Mouse (Mus musculus) midbrain, embryonic 11.5 days (tissue): ENCODE measurements around the gene Gm21958. TPM values are rescaled to one million over a fixed set of nuclear protein-coding genes. Genes with fewer than 3 reads are reported as not detected.
"Not testable (repeated sequence)": the region's sequence is repeated elsewhere in the genome, so short reads cannot be mapped to it uniquely, and the experiment has no call there.

Source experiments
- ATAC-seq: fragments of 200-750 bp; cut with Nextera tagmentation; 2 replicates; pipeline ENCODE4 v1.8.0; 2017; ENCODE audit warnings: moderate TSS enrichment, moderate library complexity; ENCODE audit not compliant: low FRiP score
- DNase-seq: peaks from one replicate; pipeline ENCODE4 v3.0.0; 2015; ENCODE audit warnings: low spot score; ENCODE audit errors: missing footprints
- H3K27ac ChIP-seq: fragments of 300-500 bp; sonication (generic); 2 replicates; pipeline ENCODE4 v1.5.1; 2014; ENCODE audit warnings: low read depth, low read length
- H3K27me3 ChIP-seq: fragments of 300-500 bp; sonication (generic); 2 replicates; pipeline ENCODE4 v1.6.1; 2014; ENCODE audit warnings: mild to moderate bottlenecking, low read length, moderate library complexity, mixed read lengths; ENCODE audit not compliant: control insufficient read depth, insufficient read depth
- H3K36me3 ChIP-seq: fragments of 300-500 bp; sonication (generic); 2 replicates; pipeline ENCODE4 v1.6.1; 2014; ENCODE audit warnings: mild to moderate bottlenecking, low read length, moderate library complexity, mixed read lengths; ENCODE audit not compliant: control insufficient read depth, insufficient read depth
- H3K4me1 ChIP-seq: fragments of 300-500 bp; sonication (generic); 2 replicates; pipeline ENCODE4 v1.6.1; 2014; ENCODE audit warnings: low read length; ENCODE audit not compliant: control insufficient read depth, insufficient read depth
- H3K4me2 ChIP-seq: fragments of 300-500 bp; sonication (generic); 2 replicates; pipeline ENCODE4 v1.6.1; 2014; ENCODE audit warnings: mild to moderate bottlenecking, moderate library complexity
- H3K4me3 ChIP-seq: fragments of 300-500 bp; sonication (generic); 2 replicates; pipeline ENCODE4 v1.5.1; 2014; ENCODE audit warnings: low read depth, low read length
- H3K9ac ChIP-seq: fragments of 300-500 bp; sonication (generic); 2 replicates; pipeline ENCODE4 v1.6.1; 2014; ENCODE audit warnings: low read length
- H3K9me3 ChIP-seq: fragments of 300-500 bp; sonication (generic); 2 replicates; pipeline ENCODE4 v1.6.1; 2016; ENCODE audit warnings: low read length; ENCODE audit not compliant: control insufficient read depth
- WGBS: fragments of 180-500 bp; shearing (Covaris S2); extraction: QIAGEN DNeasy Blood & Tissue Kit; methylation state at CpG from one replicate; pipeline ENCODE4 v1.1.7; 2014; 5-methylcytosine and 5-hydroxymethylcytosine counted together
- polyA plus RNA-seq: library from polyadenylated mRNA; unstranded; fragments of >200 nt; fragmentation: Nextera tagmentation; extraction: Ambion mirVana; gene quantifications from 2 replicates; pipeline ENCODE4 v1.2.1, GENCODE M21; 2014

The Gm21958 gene
- polyA plus RNA-seq, 1 experiment from 2014 or later = 0.61 TPM

- Histone ChIP-seq H3K4me2 (no peak overlapping the region), H3K36me3 (peaks cover 16% of the 10 kb centered on the region), H3K4me3 (no peak overlapping the region), H3K9me3 (no peaks in the 10 kb centered on the region), H3K27me3 (no peaks in the 10 kb centered on the region), H3K27ac (no peak overlapping the region), H3K4me1 (no peaks in the 10 kb centered on the region), H3K9ac (no peak overlapping the region)
- DNase-seq = no peak
- WGBS = 94% methylated on average over 6 of the region's 6 CpGs
- no peak for ATAC-seq
These were observed 13.9 kb upstream of the Gm21958 start for GRCm38 (mm10) chr3:54728100-54728499.

GRCm38 (mm10) chr3:54727588-54727987 lies 13.4 kb upstream of the Gm21958 start:
- no peaks in the 10 kb centered on the region for H3K9me3 ChIP-seq
- no peaks in the 10 kb centered on the region for H3K27me3 ChIP-seq
- no peak overlapping the region for H3K4me3 ChIP-seq
- no peak for DNase-seq
- no peak overlapping the region for H3K4me2 ChIP-seq
- H3K4me1 ChIP-seq = no peaks in the 10 kb centered on the region
- 100% methylated on average over 2 of the region's 2 CpGs for WGBS
- H3K9ac ChIP-seq = no peak overlapping the region
- ATAC-seq = no peak
- H3K27ac ChIP-seq = no peak overlapping the region
- H3K36me3 ChIP-seq = peaks cover 16% of the 10 kb centered on the region

- H3K9me3 ChIP-seq = no peaks in the 10 kb centered on the region
- H3K36me3 ChIP-seq = peaks cover 10% of the 10 kb centered on the region
- H3K9ac ChIP-seq = no peak overlapping the region
- H3K4me3 ChIP-seq = no peak overlapping the region
- DNase-seq = no peak
- no peaks in the 10 kb centered on the region for H3K27me3 ChIP-seq
- no peaks in the 10 kb centered on the region for H3K4me1 ChIP-seq
- no peak overlapping the region for H3K4me2 ChIP-seq
- ATAC-seq = no peak
- no peak overlapping the region for H3K27ac ChIP-seq
- WGBS = 91% methylated on average over 2 of the region's 2 CpGs
These were observed 11.2 kb upstream of the Gm21958 start for GRCm38 (mm10) chr3:54725344-54725743.

- Histone ChIP-seq H3K4me2 (no peak overlapping the region), H3K9me3 (no peaks in the 10 kb centered on the region), H3K27ac (no peak overlapping the region), H3K27me3 (no peaks in the 10 kb centered on the region), H3K4me3 (no peak overlapping the region), H3K4me1 (no peaks in the 10 kb centered on the region), H3K9ac (no peak overlapping the region), H3K36me3 (peaks cover 6% of the 10 kb centered on the region)
- WGBS = 79% methylated on average over 10 of the region's 10 CpGs
- no peak for DNase-seq
- no peak for ATAC-seq
These were observed 9.8 kb upstream of the Gm21958 start for GRCm38 (mm10) chr3:54723741-54724500.

- H3K36me3 ChIP-seq = peaks cover 14% of the 10 kb centered on the region
- no peaks in the 10 kb centered on the region for H3K4me1 ChIP-seq
- H3K9ac ChIP-seq = no peak overlapping the region
- H3K27me3 ChIP-seq = no peaks in the 10 kb centered on the region
- WGBS = 57% methylated on average over 3 of the region's 3 CpGs
- no peaks in the 10 kb centered on the region for H3K9me3 ChIP-seq
- no peak overlapping the region for H3K4me3 ChIP-seq
- H3K27ac ChIP-seq = no peak overlapping the region
- DNase-seq (no peak), ATAC-seq (no peak)
- no peak overlapping the region for H3K4me2 ChIP-seq
These were observed 4.8 kb upstream of the Gm21958 start for GRCm38 (mm10) chr3:54718947-54719346.

- Histone ChIP-seq H3K36me3 (peaks cover 18% of the 10 kb centered on the region), H3K4me1 (no peaks in the 10 kb centered on the region), H3K4me2 (no peak overlapping the region), H3K9ac (no peak overlapping the region), H3K4me3 (no peak overlapping the region), H3K27me3 (no peaks in the 10 kb centered on the region), H3K27ac (no peak overlapping the region), H3K9me3 (no peaks in the 10 kb centered on the region)
- 82% methylated on average over 6 of the region's 6 CpGs for WGBS
- DNase-seq (no peak), ATAC-seq (no peak)
These were observed 3.2 kb upstream of the Gm21958 start for GRCm38 (mm10) chr3:54717348-54717747.

GRCm38 (mm10) chr3:54715461-54715860 lies 1.3 kb upstream of the Gm21958 start:
- Histone ChIP-seq H3K9ac (no peak overlapping the region), H3K4me1 (no peaks in the 10 kb centered on the region), H3K9me3 (no peaks in the 10 kb centered on the region), H3K36me3 (peaks cover 23% of the 10 kb centered on the region), H3K4me2 (no peak overlapping the region), H3K4me3 (no peak overlapping the region), H3K27ac (no peak overlapping the region), H3K27me3 (no peaks in the 10 kb centered on the region)
- ATAC-seq (no peak), DNase-seq (no peak)
- WGBS = 91% methylated on average over 6 of the region's 6 CpGs

- no peak for ATAC-seq
- WGBS = 90% methylated on average over 9 of the region's 9 CpGs
- Histone ChIP-seq H3K9ac (no peak overlapping the region), H3K9me3 (no peaks in the 10 kb centered on the region), H3K36me3 (peaks cover 23% of the 10 kb centered on the region), H3K27me3 (no peaks in the 10 kb centered on the region), H3K4me3 (no peak overlapping the region), H3K4me2 (no peak overlapping the region), H3K27ac (no peak overlapping the region), H3K4me1 (no peaks in the 10 kb centered on the region)
- DNase-seq = no peak
These were observed 5.2 kb downstream of the Gm21958 start for GRCm38 (mm10) chr3:54708972-54709371.

GRCm38 (mm10) chr3:54704106-54704505 lies 10.0 kb downstream of the Gm21958 start:
- not testable (repeated sequence) for H3K9ac ChIP-seq, H3K9me3 ChIP-seq, H3K27ac ChIP-seq, H3K27me3 ChIP-seq, DNase-seq, ATAC-seq, H3K4me1 ChIP-seq, H3K4me2 ChIP-seq, H3K4me3 ChIP-seq
- H3K36me3 ChIP-seq = peaks cover 14% of the 10 kb centered on the region; the same call in 1 of the 2 replicates
- 95% methylated on average over 8 of the region's 8 CpGs for WGBS
